Mouse (Mus musculus) neutrophil, adult 59 days (primary cell): ENCODE data around the gene Spata18. TPM values are rescaled to one million over a fixed set of nuclear protein-coding genes. Genes with fewer than 3 reads are reported as not detected.

Experiments used
- total RNA-seq, 2 experiments: library from RNA; stranded (reverse); gene quantifications; 1 replicate in 1 of 2; 2 replicates in 1 of 2; pipeline ENCODE4 v1.2.4; 2023

Spata18 gene
- total RNA-seq = not detected

GRCm38 (mm10) chr5:73651061-73651854, at the start of gene Spata18:
TSS of gene Spata18 (plus strand) at chr5:73651379.

GRCm38 (mm10) chr5:73632291-73632690, 18.9 kb upstream of the Spata18 start, which contains the start of gene Lrrc66:
TSS of gene Lrrc66 (minus strand) at chr5:73632526.

DNA sequence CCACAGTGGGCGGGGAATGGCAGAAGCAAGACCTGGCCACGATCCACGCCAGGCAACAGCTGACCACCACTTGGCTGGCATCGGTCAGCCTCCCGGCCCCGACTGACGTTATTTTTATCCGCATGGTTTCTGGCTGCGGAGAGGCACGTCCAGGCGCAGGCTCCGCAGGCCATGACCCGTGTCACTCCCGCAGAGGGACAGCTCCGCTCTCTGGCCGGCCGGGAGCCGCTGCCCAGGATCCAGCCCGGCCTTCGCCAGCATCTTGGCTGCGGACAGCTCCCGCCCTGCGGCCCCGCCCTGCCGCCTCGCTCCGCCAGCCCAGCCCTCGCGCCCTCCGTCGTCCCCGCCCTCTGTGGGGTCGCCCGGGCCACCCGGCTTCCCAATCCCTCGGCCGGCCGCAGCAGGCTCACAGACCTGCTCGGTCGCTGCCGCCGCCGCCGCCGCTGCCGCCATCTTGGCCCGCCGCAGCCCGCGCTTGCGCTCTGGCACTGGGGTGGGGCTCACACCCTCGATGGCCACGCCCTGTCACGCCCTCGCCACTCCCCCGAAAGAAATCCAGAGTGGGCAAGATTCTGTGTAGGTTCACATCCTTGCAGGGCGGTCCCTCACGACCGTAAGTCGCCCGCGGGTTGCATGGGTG, 3.8 kb upstream of the Spata18 start, which contains the start of gene Sgcb:
Gene Sgcb, minus strand, starts transcription at position 530 of the 640 bp plus-strand sequence.

Other genes starting within 250 kb of the Spata18 start
- gene Cwh43, start 245.3 kb upstream of the Spata18 start, total RNA-seq = not detected
- 1 to 10 TPM; 3.5 to 5.5 TPM for gene Dcun1d4, start 170.4 kb upstream of the Spata18 start, total RNA-seq
- not detected for gene Lrrc66, start 18.9 kb upstream of the Spata18 start, total RNA-seq
- gene Sgcb, start 3.6 kb upstream of the Spata18 start, total RNA-seq = 1 to 10 TPM; 3.1 to 6.2 TPM